Mouse (Mus musculus) olfactory bulb, adult 2 months (tissue): ENCODE data around the gene Ano1. TPM values are rescaled to one million over a fixed set of nuclear protein-coding genes. Genes with fewer than 3 reads are reported as not detected.

Experiments
- H3K27ac ChIP-seq: fragments of 200-500 bp; 2 replicates; pipeline ENCODE4 v1.5.1; 2012; ENCODE audit warnings: low read depth, low read length; ENCODE audit not compliant: insufficient read depth
- H3K4me1 ChIP-seq: fragments of 200-500 bp; 2 replicates; pipeline ENCODE4 v1.6.1; 2012; ENCODE audit warnings: low read length; ENCODE audit not compliant: control insufficient read depth, insufficient read depth
- H3K4me3 ChIP-seq: fragments of 200-500 bp; 2 replicates; pipeline ENCODE4 v1.5.1; 2012; ENCODE audit warnings: mild to moderate bottlenecking, low read depth, low read length, moderate library complexity; ENCODE audit not compliant: insufficient read depth
- CTCF ChIP-seq: fragments of 200-500 bp; IDR thresholded peaks from 2 replicates; pipeline ENCODE4 v1.5.1; 2012; ENCODE audit warnings: low read depth, mild to moderate bottlenecking, low read length, moderate library complexity; ENCODE audit not compliant: insufficient read depth
- POLR2A ChIP-seq: fragments of 200-500 bp; IDR thresholded peaks from 2 replicates; pipeline ENCODE4 v1.6.1; 2012; ENCODE audit warnings: mild to moderate bottlenecking, low read depth, low read length, moderate library complexity; ENCODE audit not compliant: insufficient read depth
- WGBS: fragments of 180-500 bp; shearing (Covaris S2); methylation state at CpG from one replicate; pipeline ENCODE4 v1.1.7; 2018; 5-methylcytosine and 5-hydroxymethylcytosine counted together
- polyA plus RNA-seq: library from polyadenylated mRNA; stranded (reverse); fragments of >200 nt; gene quantifications from 2 replicates; pipeline ENCODE4 v1.2.4, GENCODE M21; 2012; ENCODE audit warnings: low replicate concordance; ENCODE audit not compliant: missing spikeins, insufficient read depth, insufficient read length

The Ano1 gene
- polyA plus RNA-seq = not detected in 2 replicates

DNA sequence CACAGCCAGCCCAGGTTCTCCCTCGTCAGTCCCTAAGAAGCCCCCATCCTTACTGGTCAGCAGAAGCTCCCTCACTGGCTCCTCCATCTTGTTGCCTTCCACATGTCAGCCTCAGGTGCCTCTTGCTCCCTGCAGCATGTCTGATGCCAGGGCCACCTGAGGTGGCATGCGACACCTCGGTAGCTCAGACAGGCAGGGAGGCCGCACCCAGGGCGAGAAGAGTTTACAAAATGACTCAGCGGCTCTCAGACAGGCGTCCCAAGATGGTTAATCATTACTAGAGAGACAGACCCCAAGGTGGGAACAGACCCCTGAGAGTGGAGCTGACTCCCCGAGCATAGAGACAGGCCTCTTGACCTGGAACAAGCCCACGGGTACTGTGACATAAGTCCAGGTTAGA, at the start of gene Ano1:
TSS of gene Ano1 (minus strand) at position 142 of the 400 bp plus-strand sequence.
- Histone ChIP-seq H3K27ac (no peak within 1 kb of the TSS), H3K4me3 (no peak within 1 kb of the TSS), H3K4me1 (peaks cover 10% of the 10 kb centered on the region)
- no peak for TF ChIP-seq CTCF
- no peak for TF ChIP-seq POLR2A
- 95% methylated on average over 9 of the region's 9 CpGs for WGBS

DNA sequence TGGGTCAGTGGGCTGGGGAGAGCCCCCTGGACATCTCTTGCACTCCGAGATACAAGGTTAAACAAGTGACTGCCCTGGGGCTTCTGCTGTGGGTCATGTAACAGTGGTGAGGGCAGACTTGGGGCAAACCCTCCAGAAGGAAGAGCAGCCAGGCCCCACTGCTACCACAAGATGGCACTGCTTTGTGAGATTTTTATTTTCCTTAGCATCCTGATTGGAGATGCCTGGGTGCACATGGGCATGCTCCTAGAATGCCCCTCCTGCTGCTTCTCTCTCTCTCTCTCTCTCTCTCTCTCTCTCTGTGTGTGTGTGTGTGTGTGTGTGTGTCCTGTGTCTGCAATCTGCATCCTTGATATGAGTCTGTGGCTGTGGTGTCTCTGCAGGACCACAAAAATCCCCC, 46.7 kb upstream of the Ano1 start:
- Histone ChIP-seq H3K27ac (no peak overlapping the region), H3K4me3 (no peak overlapping the region), H3K4me1 (no peaks in the 10 kb centered on the region)
- peak; percentile 25; the same call in 1 of the 2 replicates for TF ChIP-seq CTCF
- TF ChIP-seq POLR2A = no peak
- 53% methylated on average over 1 of the region's 1 CpGs for WGBS

DNA sequence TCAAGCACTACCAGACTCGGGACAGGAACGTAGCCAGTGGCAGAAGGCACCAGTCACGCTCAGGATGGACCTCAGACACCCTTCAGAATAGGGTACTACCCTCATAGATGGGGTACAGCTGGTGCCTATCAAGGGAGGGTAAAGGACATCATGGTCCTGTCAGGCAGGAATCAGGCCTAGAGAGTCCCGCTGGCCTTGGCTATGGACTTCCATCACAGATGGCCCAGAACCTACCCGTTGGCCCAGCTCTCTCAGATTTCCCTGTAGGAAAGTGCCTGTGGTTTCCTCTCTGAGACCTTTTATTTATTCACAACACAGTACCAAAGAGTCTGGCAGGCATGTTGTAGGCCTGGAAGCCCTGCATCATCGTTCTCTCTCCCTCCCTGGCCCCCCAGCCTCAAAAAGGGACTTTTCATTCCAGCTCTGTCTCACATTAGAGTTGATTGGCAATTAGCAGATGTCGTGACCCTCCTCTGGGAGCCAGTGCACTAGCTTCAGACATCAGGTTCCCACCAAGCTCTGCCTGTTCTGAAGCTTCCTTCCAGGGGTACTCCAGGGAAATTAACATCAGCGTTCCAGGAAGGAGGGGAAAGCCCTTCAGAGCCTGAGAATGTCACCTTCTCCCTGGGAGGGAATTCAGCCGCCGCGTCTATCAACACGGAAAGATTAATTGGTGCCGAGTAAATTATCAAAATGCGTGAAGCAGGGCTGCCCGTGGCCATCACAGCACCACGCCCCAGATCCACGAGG, 45.4 kb upstream of the Ano1 start:
- no peak overlapping the region for H3K4me3 ChIP-seq
- TF ChIP-seq POLR2A (no peak), CTCF (no peak)
- H3K27ac ChIP-seq = no peak overlapping the region
- WGBS = 70% methylated on average over 17 of the region's 17 CpGs
- no peaks in the 10 kb centered on the region for H3K4me1 ChIP-seq

DNA sequence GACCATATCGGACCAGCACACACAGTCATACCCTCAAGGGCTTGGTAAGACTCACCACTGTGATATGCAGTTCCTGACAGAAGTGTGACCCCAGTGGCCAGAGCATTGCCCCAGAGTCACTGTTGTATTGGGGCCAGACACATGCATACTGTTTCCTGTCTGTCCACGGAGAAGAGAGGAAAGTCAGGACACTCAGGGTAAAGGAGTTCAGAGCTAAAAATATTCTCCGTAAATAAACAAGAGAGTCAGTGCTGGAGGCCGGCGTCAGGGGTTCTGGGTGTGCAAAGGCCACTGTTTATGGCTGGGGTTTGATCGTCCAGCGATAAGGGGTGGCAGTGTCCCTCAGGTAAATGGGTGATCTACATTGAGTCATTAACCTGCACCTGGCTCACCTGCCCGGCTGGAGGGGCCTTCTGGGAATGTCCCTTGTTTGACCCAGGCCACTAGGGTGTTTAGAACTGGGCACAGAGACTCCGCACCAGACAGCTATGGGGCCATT, 44.3 kb upstream of the Ano1 start:
- 87% methylated on average over 9 of the region's 9 CpGs for WGBS
- Histone ChIP-seq H3K27ac (no peak overlapping the region), H3K4me3 (no peak overlapping the region), H3K4me1 (no peaks in the 10 kb centered on the region)
- no peak for TF ChIP-seq CTCF
- no peak for TF ChIP-seq POLR2A

DNA sequence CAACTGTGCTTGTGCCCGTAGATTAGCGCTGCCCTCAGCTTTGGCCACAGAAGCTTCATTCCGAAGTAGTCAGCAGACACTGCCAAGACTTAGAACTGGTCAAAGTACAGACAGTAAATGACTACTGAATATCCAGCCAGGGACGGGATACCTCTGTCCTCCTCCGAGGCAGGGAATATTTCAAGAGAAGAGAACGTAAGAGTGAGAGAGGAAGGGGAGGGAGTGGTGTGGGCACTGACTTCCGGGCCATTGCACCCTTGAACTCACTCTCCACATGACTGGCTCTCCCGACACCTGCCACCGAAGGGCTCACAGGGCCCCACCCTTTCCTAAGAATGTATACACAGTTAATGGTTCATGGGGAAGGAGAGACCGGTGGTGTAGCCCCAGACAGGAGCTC, 41.5 kb upstream of the Ano1 start:
- TF ChIP-seq POLR2A = no peak
- TF ChIP-seq CTCF = no peak
- no peak overlapping the region for H3K27ac ChIP-seq
- 83% methylated on average over 10 of the region's 10 CpGs for WGBS
- H3K4me3 ChIP-seq = no peak overlapping the region
- H3K4me1 ChIP-seq = no peaks in the 10 kb centered on the region

DNA sequence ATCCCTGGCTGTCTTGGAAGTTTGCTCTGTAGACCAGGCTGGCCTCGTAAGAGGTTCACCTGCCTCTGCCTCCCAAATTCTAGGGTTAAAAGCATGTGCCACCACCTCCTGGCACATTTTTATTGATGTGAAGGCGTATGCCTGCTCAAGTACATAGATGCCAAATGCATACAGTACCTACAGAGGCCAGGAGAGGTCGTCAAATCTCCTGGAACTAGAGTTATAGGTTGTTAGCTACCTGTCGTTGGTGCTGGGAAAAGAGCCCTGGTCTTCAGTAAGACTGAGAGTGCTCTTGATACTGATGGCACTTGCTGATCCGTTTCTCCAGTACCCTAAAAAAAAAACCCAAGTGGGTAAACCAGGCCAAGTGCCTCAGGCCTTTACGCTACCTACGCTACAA, 39.7 kb upstream of the Ano1 start:
- Histone ChIP-seq H3K27ac (no peak overlapping the region), H3K4me1 (no peaks in the 10 kb centered on the region), H3K4me3 (no peak overlapping the region)
- 88% methylated on average over 7 of the region's 7 CpGs for WGBS
- TF ChIP-seq POLR2A = no peak
- no peak for TF ChIP-seq CTCF

DNA sequence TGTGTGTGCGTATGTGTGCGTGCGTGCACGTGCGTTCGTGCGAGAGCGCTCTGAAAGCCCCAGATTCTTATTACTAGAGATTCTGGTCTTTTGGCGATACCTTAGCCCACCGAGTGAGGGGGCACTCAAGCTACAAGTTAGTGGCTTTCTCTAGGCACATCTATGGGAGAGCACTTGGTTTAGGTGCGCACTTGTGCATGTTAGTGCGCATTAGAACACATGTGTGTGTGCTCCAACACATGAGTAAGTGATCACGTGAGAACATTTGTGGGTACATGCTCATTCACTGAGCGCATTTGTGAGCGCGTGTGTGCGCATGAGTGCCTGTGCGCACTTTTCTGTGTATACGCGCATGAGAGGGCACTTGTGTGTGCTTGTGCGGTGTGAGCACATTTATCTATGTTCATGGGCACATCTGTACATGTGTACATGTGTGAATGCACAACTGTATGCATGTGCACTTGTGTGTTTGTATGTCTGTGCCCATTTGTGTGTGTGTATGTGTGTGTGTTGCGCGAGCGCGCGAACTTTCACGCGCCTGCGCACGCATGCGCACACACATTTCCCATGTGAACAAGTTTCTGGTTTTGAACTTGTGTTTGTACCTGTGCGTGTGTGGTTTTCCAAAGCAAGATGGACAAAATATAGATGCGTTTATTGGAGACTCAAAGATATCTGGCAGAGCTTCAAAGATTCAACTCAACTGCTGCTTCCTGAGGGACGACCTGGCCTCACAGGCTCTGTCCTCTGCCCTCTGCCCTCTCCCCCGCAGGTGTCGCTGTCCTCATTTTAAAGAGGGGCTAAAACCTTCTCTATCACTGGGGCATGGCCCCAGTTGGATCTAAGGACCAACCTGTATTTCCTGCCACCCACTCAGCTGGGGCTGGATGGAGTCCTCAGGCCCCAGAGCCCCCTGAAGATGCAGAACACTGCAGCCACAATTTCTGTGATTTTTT, 38.1 kb upstream of the Ano1 start:
- WGBS = 56% methylated on average over 36 of the region's 36 CpGs
- TF ChIP-seq CTCF (no peak), POLR2A (no peak)
- H3K4me1 ChIP-seq = no peaks in the 10 kb centered on the region
- peak overlapping the region; percentile 3; the same call in 1 of the 2 replicates for H3K4me3 ChIP-seq
- H3K27ac ChIP-seq = no peak overlapping the region

DNA sequence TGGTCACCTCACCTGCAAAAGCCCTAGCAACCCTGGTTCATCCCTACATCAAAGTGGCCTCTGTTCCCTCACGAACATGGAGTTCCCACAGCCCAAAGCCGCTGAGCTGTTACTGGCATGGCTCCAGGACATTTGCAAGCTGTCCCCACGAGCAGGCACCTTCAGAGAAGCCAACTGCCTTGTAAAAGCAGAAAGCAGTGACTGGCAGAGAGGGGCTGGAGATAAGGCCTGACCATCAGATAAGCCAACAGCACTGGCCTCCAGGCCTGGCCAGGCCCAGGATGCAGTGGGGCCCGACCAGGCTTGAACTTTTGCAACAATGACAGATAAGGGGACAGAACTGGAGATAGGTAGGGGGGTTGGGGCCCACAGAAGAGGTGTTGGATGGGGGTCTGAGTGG, 36.9 kb upstream of the Ano1 start:
- 50% methylated on average over 4 of the region's 4 CpGs for WGBS
- H3K27ac ChIP-seq = no peak overlapping the region
- no peak overlapping the region for H3K4me3 ChIP-seq
- H3K4me1 ChIP-seq = no peaks in the 10 kb centered on the region
- TF ChIP-seq POLR2A (no peak), CTCF (no peak)

DNA sequence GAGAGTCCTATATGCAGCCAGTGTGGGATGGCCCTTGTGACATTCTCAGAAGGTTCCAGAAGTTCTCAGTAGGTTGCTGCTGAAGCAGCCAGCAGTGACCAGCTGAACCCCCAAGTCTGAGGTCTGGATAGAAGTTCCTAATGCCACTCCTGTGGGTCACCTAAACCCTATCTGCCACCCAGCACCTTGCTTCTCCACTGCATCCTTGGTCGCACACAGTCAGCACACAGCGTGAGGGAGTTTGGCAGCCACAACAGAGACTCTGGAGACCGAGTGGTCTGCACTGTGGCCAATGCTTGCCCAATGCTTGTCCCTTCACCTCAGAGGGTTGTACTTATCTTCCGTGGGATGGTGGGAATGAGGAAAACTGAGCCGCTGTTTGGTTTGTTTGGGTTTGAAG, 35.7 kb upstream of the Ano1 start:
- no peak overlapping the region for H3K27ac ChIP-seq
- WGBS = 95% methylated on average over 5 of the region's 5 CpGs
- H3K4me3 ChIP-seq = no peak overlapping the region
- no peak for TF ChIP-seq CTCF
- no peaks in the 10 kb centered on the region for H3K4me1 ChIP-seq
